Mouse (Mus musculus): ENCODE measurements around the gene Ctps2. TPM values are rescaled to one million over a fixed set of nuclear protein-coding genes. Genes with fewer than 3 reads are reported as not detected.

Gene Ctps2
- polyA plus RNA-seq, 1 experiment from 2014 or later = 97.3 TPM

DNA sequence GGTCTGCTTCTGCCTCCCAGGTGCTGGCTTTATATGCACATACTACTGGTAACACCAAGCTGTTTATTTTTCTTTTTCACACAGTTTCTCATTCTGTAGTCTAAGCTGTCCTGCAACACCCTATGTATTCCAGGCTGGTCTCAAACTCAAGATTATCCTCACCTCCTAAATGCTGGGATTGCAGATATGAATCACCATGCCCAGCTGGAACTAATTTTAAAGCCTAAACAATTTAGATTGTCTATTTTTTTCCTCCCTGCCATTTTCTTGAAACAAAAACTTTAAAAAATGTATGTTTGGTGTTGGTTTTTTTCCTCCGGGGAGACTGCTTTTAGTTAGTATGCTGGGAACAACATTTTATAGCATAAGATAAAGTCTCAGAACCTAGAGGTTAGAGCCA is 141.7 kb downstream of the Ctps2 start:
- Histone ChIP-seq H3K9me3 (ENCODE audit: control insufficient read depth, low read length) (no peaks in the 10 kb centered on the region), H3K27me3 (ENCODE audit: control insufficient read depth, insufficient read depth, low read depth, low read length) (no peaks in the 10 kb centered on the region), H3K4me1 (replicated peaks; ENCODE audit: control insufficient read depth, insufficient read depth, low read length) (no peaks in the 10 kb centered on the region), H3K27ac (ENCODE audit: low read length) (no peak overlapping the region), H3K4me2 (ENCODE audit: low read depth, low read length) (no peak overlapping the region), H3K9ac (ENCODE audit: low read length) (no peak overlapping the region), H3K4me3 (ENCODE audit: low read length) (no peak overlapping the region), H3K36me3 (ENCODE audit: control insufficient read depth, insufficient read depth, low read length) (no peaks in the 10 kb centered on the region)
- WGBS = 68% methylated on average over 1 of the region's 1 CpGs
- no peak for ATAC-seq (ENCODE audit: low read depth)

DNA sequence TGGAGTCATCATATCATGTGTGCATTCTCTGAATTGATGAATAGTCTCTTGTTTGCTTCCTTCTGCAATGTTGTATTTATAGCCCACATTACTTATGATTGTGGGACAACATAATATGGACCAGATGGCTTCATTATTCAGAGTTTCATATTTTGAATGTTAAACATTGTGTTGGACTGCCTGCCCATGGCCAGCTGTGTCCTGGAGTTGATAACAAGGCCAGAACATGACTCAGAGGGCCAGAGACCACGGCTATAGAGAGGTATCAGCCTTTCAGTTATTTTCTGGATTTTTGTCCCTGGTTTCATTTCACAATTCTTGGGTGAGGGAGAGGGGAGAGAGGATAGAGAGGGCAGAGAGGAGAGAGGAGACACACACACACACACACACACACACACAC is 162.9 kb downstream of the Ctps2 start:
- 57% methylated on average over 1 of the region's 1 CpGs for WGBS
- no peak overlapping the region for H3K4me2 ChIP-seq (ENCODE audit: low read depth, low read length)
- H3K36me3 ChIP-seq (ENCODE audit: control insufficient read depth, insufficient read depth, low read length) = no peaks in the 10 kb centered on the region

More for the DNA sequence above, 162.9 kb downstream of the Ctps2 start:
- no peak for ATAC-seq (ENCODE audit: low read depth)
- no peak overlapping the region for H3K9ac ChIP-seq (ENCODE audit: low read length)
- H3K4me1 ChIP-seq (replicated peaks; ENCODE audit: control insufficient read depth, insufficient read depth, low read length) = no peaks in the 10 kb centered on the region
- no peaks in the 10 kb centered on the region for H3K27me3 ChIP-seq (ENCODE audit: control insufficient read depth, insufficient read depth, low read depth, low read length)
- no peak overlapping the region for H3K27ac ChIP-seq (ENCODE audit: low read length)
- H3K4me3 ChIP-seq (ENCODE audit: low read length) = no peak overlapping the region
- H3K9me3 ChIP-seq (ENCODE audit: control insufficient read depth, low read length) = no peaks in the 10 kb centered on the region

MicroRNAs within 50 kb of the gene (microRNA counts, 519-probe panel; counts per million panel counts)
- 1,318 counts per million, percentile 15 among the panel's probes with 10 or more counts for microRNA mmu-miR-3473

Small RNA genes within 50 kb of the gene (microRNA-seq; reads per million reads assigned to microRNA genes)
- gene Mir3473a = not detected

Other genes starting within 250 kb of the Ctps2 start
- gene Rbbp7, start 140.8 kb upstream of the Ctps2 start, polyA plus RNA-seq (2015; fragmentation: Nextera tagmentation; extraction: Ambion mirVana) = 517 and 530 TPM in 2 replicates
- gene Txlng, start 71.8 kb upstream of the Ctps2 start, polyA plus RNA-seq (2015; fragmentation: Nextera tagmentation; extraction: Ambion mirVana) = 14.2 and 14.5 TPM in 2 replicates
- 40.8 and 45.9 TPM in 2 replicates for gene Syap1, start 12.8 kb upstream of the Ctps2 start, polyA plus RNA-seq (2015; fragmentation: Nextera tagmentation; extraction: Ambion mirVana)
- gene S100g, start 63.4 kb downstream of the Ctps2 start, polyA plus RNA-seq (2015; fragmentation: Nextera tagmentation; extraction: Ambion mirVana) = 1.9 and 2.8 TPM in 2 replicates